Mouse (Mus musculus) heart, postnatal 25 days (tissue): ENCODE data around the gene Grin3b. TPM values are rescaled to one million over a fixed set of nuclear protein-coding genes. Genes with fewer than 3 reads are reported as not detected.

Experiments
- DNase-seq: peaks from one replicate; pipeline ENCODE4 v3.0.0; 2022; ENCODE audit warnings: low spot score
- intact Hi-C: fragments of 180-260 bp; cut with DNase I; formaldehyde crosslinking; loops from one replicate; pipeline ENCODE4 v1.15.1; 2025
- total RNA-seq, 2 experiments: library from RNA; stranded (reverse); gene quantifications; 2 replicates each; pipeline ENCODE4 v1.2.3; 2021

The Grin3b gene
- total RNA-seq, 2 experiments from 2014 or later = 0.14 to 0.21 TPM

DNA sequence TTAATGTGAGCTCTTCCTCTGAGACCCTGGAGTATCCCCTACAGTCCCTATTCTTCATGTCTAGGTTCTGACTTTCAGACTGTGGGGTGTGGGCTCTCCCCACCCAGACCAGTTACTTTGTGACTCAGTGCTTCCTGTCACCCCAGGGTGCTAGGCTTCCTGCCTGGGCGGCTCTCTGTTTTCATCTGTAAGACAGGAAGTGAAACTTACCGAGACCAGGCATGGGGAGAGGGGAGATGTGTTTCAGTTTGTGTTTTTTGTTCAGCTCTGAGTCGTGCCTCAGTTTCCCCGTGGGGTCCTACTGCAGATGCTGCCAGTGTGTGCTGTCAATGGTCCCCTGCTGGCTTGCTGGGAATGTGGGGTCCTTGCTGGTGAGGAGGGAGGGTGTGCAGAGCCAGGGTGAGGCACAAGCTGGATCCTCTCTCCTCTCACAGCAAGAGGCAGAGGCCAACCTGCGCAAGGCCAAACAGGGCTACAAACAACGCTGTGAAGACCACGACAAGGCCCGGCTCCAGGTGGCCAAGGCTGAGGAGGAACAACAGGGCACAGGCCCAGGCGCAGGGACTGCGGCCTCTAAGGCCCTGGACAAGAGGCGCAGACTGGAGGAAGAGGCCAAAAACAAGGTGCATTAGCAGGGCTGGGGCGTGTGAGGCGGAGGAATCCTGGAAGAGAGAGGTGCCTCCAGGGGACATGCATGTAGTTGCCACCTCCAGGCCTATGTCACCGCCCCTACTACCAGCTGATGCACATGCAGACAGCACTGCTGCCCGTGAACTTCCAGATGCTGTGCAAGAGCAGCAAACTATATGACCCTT lies 53.9 kb downstream of the Grin3b start:
- intact Hi-C loops = no loop called here

DNA sequence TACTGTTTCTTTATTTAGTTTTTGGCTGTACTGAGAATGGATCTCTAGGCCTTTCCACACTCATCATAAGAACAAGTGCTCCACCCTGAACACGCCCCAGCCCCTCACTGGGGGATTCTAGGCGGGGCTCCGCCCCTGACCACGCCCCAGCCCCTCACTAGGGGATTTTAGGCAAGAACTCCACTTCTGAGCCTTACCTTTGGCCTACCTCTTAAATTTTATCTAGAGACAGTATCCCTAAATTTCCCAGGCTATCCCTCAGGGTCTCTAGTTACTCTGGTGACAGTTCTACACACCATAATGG lies 54.5 kb downstream of the Grin3b start:
- no peak for DNase-seq
- intact Hi-C loops = no loop called here

More for the DNA sequence above, 53.9 kb downstream of the Grin3b start:
- no peak for DNase-seq

DNA sequence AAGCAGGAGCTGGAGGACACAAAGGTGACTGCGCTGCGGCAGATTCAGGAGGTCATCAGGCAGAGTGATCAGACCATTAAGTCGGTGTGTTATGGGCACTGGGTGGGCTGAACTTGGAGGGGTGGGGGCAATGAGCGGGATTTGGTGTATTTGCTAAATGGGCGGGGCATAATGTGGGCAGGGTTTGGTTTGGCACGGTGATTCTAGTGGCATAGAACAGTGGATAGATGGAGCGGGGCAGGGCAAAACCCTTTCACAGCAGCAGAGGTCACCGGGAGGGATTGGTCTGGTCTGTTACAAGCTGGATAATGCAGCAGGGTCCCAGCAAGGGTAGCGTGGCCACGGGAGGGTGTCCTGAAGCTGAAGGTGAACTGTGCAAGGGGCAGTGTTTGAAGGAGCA lies 54.9 kb downstream of the Grin3b start:
- intact Hi-C loops = no loop called here
- DNase-seq = no peak

DNA sequence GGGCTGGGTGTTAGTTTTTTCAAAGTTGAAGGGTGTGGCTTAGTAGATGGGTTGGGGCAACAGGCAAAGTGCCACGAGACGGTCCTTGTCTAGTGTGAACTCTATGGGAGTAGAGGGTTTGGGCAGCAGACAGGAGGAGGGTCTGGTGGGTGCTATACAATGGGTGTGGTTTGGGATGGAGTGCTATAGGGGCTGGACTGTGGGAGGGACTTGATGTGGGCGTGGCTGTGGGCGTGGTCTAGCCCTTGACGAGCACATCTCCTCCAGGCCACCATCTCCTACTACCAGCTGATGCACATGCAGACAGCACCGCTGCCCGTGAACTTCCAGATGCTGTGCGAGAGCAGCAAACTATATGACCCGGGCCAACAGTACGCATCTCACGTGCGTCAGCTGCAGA lies 55.4 kb downstream of the Grin3b start:
- intact Hi-C loops = no loop called here
- DNase-seq = no peak

Other genes with a start within 250 kb of the Grin3b start
- 10 to 100 TPM; 37.0 to 38.6 TPM for gene Polrmt, start 224.1 kb upstream of the Grin3b start, total RNA-seq
- not detected for gene Fgf22, start 215.6 kb upstream of the Grin3b start, total RNA-seq
- gene Rnf126, start 203.8 kb upstream of the Grin3b start, total RNA-seq = 10 to 100 TPM; 21.2 to 22.8 TPM
- gene Fstl3, start 193.4 kb upstream of the Grin3b start, total RNA-seq = 1 to 10 TPM; 2.9 to 4.2 TPM
- not detected for gene Prss57, start 179.8 kb upstream of the Grin3b start, total RNA-seq
- 10 to 100 TPM; 70.3 to 77.3 TPM for gene Palm, start 177.1 kb upstream of the Grin3b start, total RNA-seq
- gene Misp, start 149.7 kb upstream of the Grin3b start, total RNA-seq = under 1 TPM; 0.59 to 0.70 TPM
- gene Ptbp1, start 116.3 kb upstream of the Grin3b start, total RNA-seq = 10 to 100 TPM; 54.6 to 59.3 TPM
- under 1 TPM in 1 of 2 experiments, not detected in 1; 0.44 TPM for gene Prtn3, start 96.2 kb upstream of the Grin3b start, total RNA-seq
- not detected for gene Plppr3, start 96.1 kb upstream of the Grin3b start, total RNA-seq
- not detected for gene Elane, start 84.5 kb upstream of the Grin3b start, total RNA-seq
- gene Cfd, start 79.9 kb upstream of the Grin3b start, total RNA-seq = 10 to 100 TPM; 11.1 to 61.8 TPM
- 10 to 100 TPM; 49.2 to 50.7 TPM for gene Med16, start 61.8 kb upstream of the Grin3b start, total RNA-seq
- not detected for gene Gm26602, start 59.9 kb upstream of the Grin3b start, total RNA-seq
- under 1 TPM; 0.14 to 0.18 TPM for gene Kiss1r, start 53.7 kb upstream of the Grin3b start, total RNA-seq
- 10 to 100 TPM; 81.1 to 82.9 TPM for gene R3hdm4, start 49.5 kb upstream of the Grin3b start, total RNA-seq
- 1 to 10 TPM; 1.9 to 2.0 TPM for gene Arid3a, start 43.7 kb upstream of the Grin3b start, total RNA-seq
- 10 to 100 TPM; 20.5 to 30.1 TPM for gene Wdr18, start 10.6 kb upstream of the Grin3b start, total RNA-seq
- 100 to 1,000 TPM; 110 to 115 TPM for gene Tmem259, start 13.6 kb downstream of the Grin3b start, total RNA-seq
- gene Cnn2, start 17.9 kb downstream of the Grin3b start, total RNA-seq = 10 to 100 TPM; 35.9 to 36.6 TPM
- gene Abca7, start 25.8 kb downstream of the Grin3b start, total RNA-seq = 1 to 10 TPM; 6.5 to 6.7 TPM
- gene Arhgap45, start 45.9 kb downstream of the Grin3b start, total RNA-seq = 1 to 10 TPM; 4.7 to 4.9 TPM
- 10 to 100 TPM; 79.3 to 81.2 TPM for gene Polr2e, start 69.1 kb downstream of the Grin3b start, total RNA-seq
- gene Gpx4, start 76.5 kb downstream of the Grin3b start, total RNA-seq = 100 to 1,000 TPM; 691 to 812 TPM
- 10 to 100 TPM; 11.0 to 11.6 TPM for gene Sbno2, start 134.9 kb downstream of the Grin3b start, total RNA-seq
- gene Stk11, start 145.1 kb downstream of the Grin3b start, total RNA-seq = 100 to 1,000 TPM; 133 to 138 TPM
- gene Atp5d, start 167.9 kb downstream of the Grin3b start, total RNA-seq = 1,000 to 10,000 TPM; 1,252 to 1,264 TPM
- gene Cbarp, start 170.1 kb downstream of the Grin3b start, total RNA-seq = 1 to 10 TPM; 2.4 to 3.1 TPM
- 100 to 1,000 TPM in 1 of 2 experiments, 10 to 100 TPM in 1; 92.1 to 120 TPM for gene Midn, start 177.6 kb downstream of the Grin3b start, total RNA-seq
- 10 to 100 TPM; 31.7 to 43.1 TPM for gene Cirbp, start 195.3 kb downstream of the Grin3b start, total RNA-seq
- gene 1600002K03Rik, start 202.2 kb downstream of the Grin3b start, total RNA-seq = 1 to 10 TPM; 4.2 to 5.2 TPM
- 1 to 10 TPM in 1 of 2 experiments, under 1 TPM in 1; 0.91 to 1.1 TPM for gene Efna2, start 208.8 kb downstream of the Grin3b start, total RNA-seq